Mouse (Mus musculus) layer of hippocampus, adult 2 months (tissue): ENCODE measurements around the gene Hpse2. TPM values are rescaled to one million over a fixed set of nuclear protein-coding genes. Genes with fewer than 3 reads are reported as not detected.
"Not testable (repeated sequence)": the region's sequence is repeated elsewhere in the genome, so short reads cannot be mapped to it uniquely, and the experiment has no call there.

Source experiments
- DNase-seq, 2 experiments: peaks; one replicate each; pipeline ENCODE4 v3.0.0; 2022; ENCODE audit warnings: low spot score in 2 of 2
- H3K27ac ChIP-seq: fragments of 200-600 bp; 2 replicates; pipeline ENCODE4 v1.8.1; 2022
- H3K4me3 ChIP-seq: fragments of 200-600 bp; 2 replicates; pipeline ENCODE4 v1.8.1; 2022; ENCODE audit warnings: mild to moderate bottlenecking
- CTCF ChIP-seq: fragments of 200-600 bp; conservative IDR thresholded peaks from 2 replicates; pipeline ENCODE4 v1.8.1; 2022; ENCODE audit warnings: antibody characterized with exemption, mild to moderate bottlenecking, moderate library complexity
- total RNA-seq, 2 experiments: library from RNA; stranded (reverse); gene quantifications; 2 replicates each; pipeline ENCODE4 v1.2.3; 2021

Hpse2 gene
- total RNA-seq, 2 experiments from 2014 or later = 0.15 to 0.33 TPM

- Histone ChIP-seq H3K27ac (no peak overlapping the region), H3K4me3 (no peak overlapping the region)
- DNase-seq = no peak
- TF ChIP-seq CTCF = no peak
Measured at GRCm38 (mm10) chr19:43384346-43384977, 3.7 kb downstream of the Hpse2 start.

DNA sequence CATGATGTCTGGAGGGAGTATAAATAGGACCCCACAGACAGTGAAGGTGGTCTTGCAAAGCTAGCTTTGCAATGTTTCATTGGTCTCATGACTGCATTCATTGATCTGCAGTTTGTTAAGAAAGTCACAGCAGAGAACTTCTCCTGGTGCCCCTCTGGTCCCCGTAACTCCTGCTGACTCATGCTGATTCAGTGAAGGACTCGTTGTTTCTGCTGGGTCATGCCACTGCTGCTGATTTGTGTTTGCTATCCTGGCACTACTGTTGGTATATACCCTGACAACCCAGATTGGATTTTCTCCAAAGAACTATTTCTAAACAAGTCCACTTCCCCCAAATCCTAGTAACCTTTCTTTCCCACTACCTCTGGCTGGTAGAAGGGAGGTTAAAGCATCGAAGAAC lies 29.3 kb downstream of the Hpse2 start:
- Histone ChIP-seq H3K27ac (no peak overlapping the region), H3K4me3 (no peak overlapping the region)
- DNase-seq = no peak
- TF ChIP-seq CTCF = no peak

GRCm38 (mm10) chr19:43311125-43311524 lies 77.0 kb downstream of the Hpse2 start:
- H3K27ac ChIP-seq = no peak overlapping the region
- DNase-seq = peak; percentile 2 to 68
- no peak overlapping the region for H3K4me3 ChIP-seq
- peak; percentile 87 for TF ChIP-seq CTCF

DNA sequence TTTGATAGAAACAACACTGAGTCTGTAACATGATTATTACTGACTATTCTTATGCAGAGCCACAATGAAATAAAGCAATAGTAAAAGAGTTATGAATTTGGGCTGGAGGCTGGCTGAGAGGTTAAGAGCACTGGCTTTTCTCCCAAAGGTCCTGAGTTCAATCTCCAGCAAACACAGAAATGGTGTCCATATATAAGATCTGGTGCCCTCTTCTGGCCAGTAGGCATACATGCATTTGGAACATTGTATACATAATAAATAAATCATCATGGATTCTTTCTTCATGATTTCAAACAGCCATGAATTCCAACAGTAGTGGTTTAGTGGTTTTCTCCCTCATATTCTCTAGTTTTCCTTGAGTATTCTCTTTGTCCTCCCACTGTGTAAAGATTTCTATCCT lies 81.4 kb downstream of the Hpse2 start:
- no peak for DNase-seq
- Histone ChIP-seq H3K4me3 (no peak overlapping the region), H3K27ac (no peak overlapping the region)
- TF ChIP-seq CTCF = peak; percentile 38

GRCm38 (mm10) chr19:43281336-43281735 lies 106.8 kb downstream of the Hpse2 start:
- not testable (repeated sequence) for H3K27ac ChIP-seq, H3K4me3 ChIP-seq, DNase-seq

DNA sequence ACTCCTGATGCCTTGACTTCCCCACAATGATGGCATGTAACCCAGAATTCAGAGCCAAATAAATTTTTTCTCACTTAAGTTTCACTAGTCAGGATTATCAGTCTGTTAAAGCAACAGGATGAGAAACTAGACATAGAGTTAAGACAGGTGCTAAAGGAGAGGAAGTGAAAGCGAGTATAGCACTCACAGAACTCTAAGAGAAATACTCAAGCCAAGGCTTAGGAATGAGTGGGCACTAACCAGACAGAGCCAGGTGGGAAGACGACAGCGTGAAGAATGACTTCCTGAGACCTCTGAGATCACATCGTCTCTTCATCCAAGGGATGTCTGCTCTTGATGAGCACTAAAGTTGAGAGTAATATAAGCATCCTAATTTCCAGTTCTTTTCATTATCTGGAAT lies 144.2 kb downstream of the Hpse2 start:
- Histone ChIP-seq H3K27ac (no peak overlapping the region), H3K4me3 (no peak overlapping the region)
- TF ChIP-seq CTCF = no peak
- no peak for DNase-seq

GRCm38 (mm10) chr19:43231711-43232110 lies 156.4 kb downstream of the Hpse2 start:
- DNase-seq = no peak
- no peak for TF ChIP-seq CTCF
- H3K4me3 ChIP-seq = no peak overlapping the region
- no peak overlapping the region for H3K27ac ChIP-seq

GRCm38 (mm10) chr19:43193562-43193961 lies 194.6 kb downstream of the Hpse2 start:
- Histone ChIP-seq H3K27ac (no peak overlapping the region), H3K4me3 (no peak overlapping the region)
- DNase-seq = no peak
- TF ChIP-seq CTCF = no peak

- no peak for DNase-seq
- Histone ChIP-seq H3K4me3 (no peak overlapping the region), H3K27ac (no peak overlapping the region)
- no peak for TF ChIP-seq CTCF
Measured at GRCm38 (mm10) chr19:43175437-43175965, 212.7 kb downstream of the Hpse2 start.

DNA sequence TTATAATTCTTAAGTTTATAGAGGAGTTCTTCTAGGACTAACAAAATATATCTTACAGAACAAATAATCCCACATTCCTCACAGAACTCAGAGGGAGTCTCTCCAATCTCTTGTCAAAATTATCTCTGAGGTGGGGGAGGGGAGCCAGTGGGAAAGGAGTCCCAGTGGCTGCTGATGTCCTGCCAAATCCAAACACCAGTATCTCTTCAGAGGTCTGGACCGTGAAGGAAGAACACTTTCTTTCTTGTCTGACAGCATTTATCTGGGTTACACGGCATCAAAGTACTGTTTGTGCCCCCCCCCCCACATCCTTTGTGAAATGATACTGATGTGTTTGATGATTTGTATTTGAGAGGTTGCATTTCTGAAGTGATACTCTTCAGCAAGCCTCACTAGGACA lies 213.3 kb downstream of the Hpse2 start:
- DNase-seq = no peak
- no peak for TF ChIP-seq CTCF
- H3K4me3 ChIP-seq = no peak overlapping the region
- no peak overlapping the region for H3K27ac ChIP-seq

GRCm38 (mm10) chr19:43156085-43156484 lies 232.1 kb downstream of the Hpse2 start:
- DNase-seq = no peak
- Histone ChIP-seq H3K4me3 (no peak overlapping the region), H3K27ac (no peak overlapping the region)
- TF ChIP-seq CTCF = no peak

GRCm38 (mm10) chr19:43155582-43155981 lies 232.6 kb downstream of the Hpse2 start:
- H3K27ac ChIP-seq = no peak overlapping the region
- no peak for DNase-seq
- TF ChIP-seq CTCF = no peak
- no peak overlapping the region for H3K4me3 ChIP-seq

DNA sequence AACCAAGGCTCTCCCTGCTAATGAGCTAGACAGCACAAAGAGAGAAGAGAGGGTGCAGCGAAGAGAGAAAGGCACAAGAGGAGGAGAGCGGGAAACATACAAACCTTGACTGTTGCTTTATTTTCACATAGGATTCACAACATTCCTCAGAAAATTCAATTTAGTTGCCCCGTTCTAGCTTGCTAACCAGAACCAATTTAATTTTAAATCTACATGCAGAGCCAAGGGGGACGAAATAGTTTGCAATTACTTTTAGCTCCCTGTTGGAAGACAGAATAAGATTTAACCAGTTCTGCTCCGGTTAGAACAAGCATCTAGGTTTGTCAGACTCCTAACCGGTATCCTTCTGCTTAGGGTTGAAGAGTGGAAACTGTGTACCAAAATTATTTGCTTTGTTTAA lies 240.3 kb downstream of the Hpse2 start:
- no peak for TF ChIP-seq CTCF
- H3K27ac ChIP-seq = no peak overlapping the region
- DNase-seq = no peak
- H3K4me3 ChIP-seq = no peak overlapping the region

DNA sequence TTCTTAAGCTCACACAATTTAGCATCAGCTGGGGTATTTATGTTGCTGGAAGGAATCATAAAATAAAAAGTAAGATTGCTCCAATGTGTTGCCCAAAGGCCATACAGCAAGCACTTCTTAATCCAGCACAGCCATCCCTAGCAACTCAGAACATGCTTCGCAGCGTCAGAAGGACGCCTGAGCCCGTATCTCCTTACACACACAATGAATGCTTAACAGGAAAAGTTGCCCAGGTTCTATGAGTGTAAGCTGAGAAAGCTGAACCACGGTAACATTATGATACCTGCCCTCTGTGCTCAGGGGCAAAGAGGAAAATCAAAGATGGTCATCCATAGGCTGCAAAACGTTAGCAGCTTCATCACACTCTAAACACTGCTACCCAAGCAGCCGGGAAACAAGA lies 241.3 kb downstream of the Hpse2 start:
- no peak overlapping the region for H3K27ac ChIP-seq
- no peak for TF ChIP-seq CTCF
- DNase-seq = no peak
- H3K4me3 ChIP-seq = no peak overlapping the region
